13 mouse cellular contexts compared by ENCODE assay signal in the genomic region with DNA sequence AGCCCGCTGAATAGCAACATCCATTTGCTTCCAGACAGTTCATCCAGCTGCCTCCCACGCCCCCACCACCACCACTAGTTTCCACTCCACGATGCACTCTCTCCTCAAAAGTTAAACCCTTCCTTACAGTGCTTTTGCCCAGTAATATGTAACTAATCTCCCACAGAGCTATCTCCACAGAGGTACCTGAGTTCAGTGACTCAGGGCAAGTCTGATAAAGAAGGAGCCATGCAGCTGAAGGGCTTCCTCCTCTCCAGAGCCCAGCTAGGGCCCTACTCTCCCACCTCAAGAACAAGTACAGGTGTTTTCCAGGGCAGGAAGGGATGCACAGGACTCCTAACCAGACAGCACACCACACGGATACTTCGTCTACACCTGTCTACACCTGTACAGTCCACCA. TPM values are rescaled to one million over a fixed set of nuclear protein-coding genes. Genes with fewer than 3 reads are reported as not detected.
DNase-seq lines count a peak whose midpoint lies in the region; ATAC-seq and TF ChIP-seq lines count a peak whose summit lies in the region.
"Had no signal": no experiment of that assay in that cellular context is flagged by ENCODE, and none has a peak within 500 bp of the region (broad histone marks: within the 10 kb centered on the region; RNA-seq: fewer than 3 reads in every experiment).

No protein-coding gene starts in this region.

- no peaks in the 10 kb centered on the region for H3K9me3 ChIP-seq in forebrain, embryonic 12.5 days
- H3K9me3 ChIP-seq in forebrain, embryonic 15.5 days, result no peaks in the 10 kb centered on the region
- H3K9me3 ChIP-seq in kidney, embryonic 16.5 days (ENCODE audit: low read length), result no peaks in the 10 kb centered on the region
- no peaks in the 10 kb centered on the region for H3K9me3 ChIP-seq in liver, embryonic 14.5 days (ENCODE audit: control insufficient read depth, low read length)
- H3K9me3 ChIP-seq: limb, embryonic 10.5 days had no signal

- no peak for ATAC-seq in forebrain, embryonic 12.5 days (ENCODE audit: low FRiP score)
- ATAC-seq in forebrain, embryonic 15.5 days (replicated peaks), result no peak
- no peak for ATAC-seq in kidney, embryonic 16.5 days (ENCODE audit: low FRiP score, low TSS enrichment)
- no peak for ATAC-seq in liver, embryonic 14.5 days (ENCODE audit: insufficient read depth)
- ATAC-seq: Patski had no signal

- peaks cover 54% of the 10 kb centered on the region for H3K4me1 ChIP-seq in forebrain, embryonic 12.5 days
- H3K4me1 ChIP-seq in forebrain, embryonic 15.5 days, result peaks cover 26% of the 10 kb centered on the region
- H3K4me1 ChIP-seq in kidney, embryonic 16.5 days (ENCODE audit: insufficient read depth, low read length), result peaks cover 79% of the 10 kb centered on the region
- peaks cover 48% of the 10 kb centered on the region for H3K4me1 ChIP-seq in bone marrow, adult 2 months (ENCODE audit: control insufficient read depth, insufficient read depth, low read length)
- peaks cover 71 to 85% of the 10 kb centered on the region in 2 experiments for H3K4me1 ChIP-seq in liver, embryonic 14.5 days (replicated peaks; ENCODE audit: control insufficient read depth in 2 of 2, insufficient read depth in 2 of 2, low read length in 1 of 2)

- H3K27ac ChIP-seq in forebrain, embryonic 12.5 days, result 0 out of 2 replicates have a peak overlapping the region, but pooled peaks have one; percentile 5
- no peak overlapping the region for H3K27ac ChIP-seq in forebrain, embryonic 15.5 days (replicated peaks)
- H3K27ac ChIP-seq in kidney, embryonic 16.5 days (ENCODE audit: low read length), result 0 out of 2 replicates have a peak overlapping the region, but pooled peaks have one; percentile 0
- peak overlapping the region; percentile 3; the same call in 1 of the 2 replicates for H3K27ac ChIP-seq in bone marrow, adult 2 months (ENCODE audit: control insufficient read depth, insufficient read depth, low read depth, low read length, poor library complexity)
- H3K27ac ChIP-seq in liver, embryonic 14.5 days, result peak overlapping the region; percentile 38
- H3K27ac ChIP-seq: forebrain, embryonic 10.5 days; limb, embryonic 10.5 days had no signal

- no peak for TF ChIP-seq POLR2A in bone marrow, adult 2 months (IDR thresholded peaks at IDR 0.05; ENCODE audit: borderline replicate concordance, control insufficient read depth, low read depth, low read length)

- no peak overlapping the region for H3K4me2 ChIP-seq in forebrain, embryonic 12.5 days
- no peak overlapping the region for H3K4me2 ChIP-seq in forebrain, embryonic 15.5 days (replicated peaks)
- no peak overlapping the region for H3K4me2 ChIP-seq in kidney, embryonic 16.5 days (replicated peaks; ENCODE audit: low read depth, low read length)
- H3K4me2 ChIP-seq in liver, embryonic 14.5 days (ENCODE audit: low read depth), result peak overlapping the region; percentile 43
- H3K4me2 ChIP-seq: lung, embryonic 14.5 days had no signal

- DNase-seq in kidney, postnatal 14 days, result no peak
- no peak for DNase-seq in liver, embryonic 14.5 days (ENCODE audit: low read depth in 3 of 3, low spot score in 3 of 3)
- DNase-seq in embryo, embryonic 11 days, result no peak
- no peak for DNase-seq in layer of hippocampus, postnatal 36 days
- DNase-seq: kidney, postnatal 36 days; lung, embryonic 14.5 days had no signal

- no peaks in the 10 kb centered on the region for H3K27me3 ChIP-seq in forebrain, embryonic 12.5 days
- H3K27me3 ChIP-seq in forebrain, embryonic 15.5 days, result no peaks in the 10 kb centered on the region
- no peaks in the 10 kb centered on the region for H3K27me3 ChIP-seq in kidney, embryonic 16.5 days (ENCODE audit: insufficient read depth, low read length)
- no peaks in the 10 kb centered on the region for H3K27me3 ChIP-seq in liver, embryonic 14.5 days (ENCODE audit: control insufficient read depth, insufficient read depth, low read length)
- H3K27me3 ChIP-seq: Patski had no signal

- 0 out of 2 replicates have a peak, but pooled peaks cover 6% of the 10 kb centered on the region for H3K36me3 ChIP-seq in forebrain, embryonic 12.5 days (replicated peaks)
- H3K36me3 ChIP-seq in forebrain, embryonic 15.5 days, result no peaks in the 10 kb centered on the region
- no peaks in the 10 kb centered on the region for H3K36me3 ChIP-seq in kidney, embryonic 16.5 days (ENCODE audit: insufficient read depth, low read length)
- H3K36me3 ChIP-seq in liver, embryonic 14.5 days (replicated peaks; ENCODE audit: control insufficient read depth, insufficient read depth, low read depth), result peaks cover 15% of the 10 kb centered on the region

- no peak; the same call in 1 of the 2 replicates for TF ChIP-seq EP300 in liver, embryonic 14.5 days (IDR thresholded peaks at IDR 0.05; ENCODE audit: low read depth)

- TF ChIP-seq CTCF in bone marrow, adult 2 months (IDR thresholded peaks at IDR 0.05; ENCODE audit: control insufficient read depth, insufficient read depth, low read length), result no peak
- no peak for TF ChIP-seq CTCF in liver, embryonic 14.5 days (IDR thresholded peaks at IDR 0.05; ENCODE audit: low read depth)

- 51% methylated on average over 5 of the region's 5 CpGs for WGBS in forebrain, embryonic 12.5 days
- WGBS in forebrain, embryonic 15.5 days, result 52% methylated on average over 5 of the region's 5 CpGs
- 57% methylated on average over 5 of the region's 5 CpGs for WGBS in kidney, embryonic 16.5 days
- 39% methylated on average over 5 of the region's 5 CpGs for WGBS in bone marrow, adult 2 months
- WGBS in liver, embryonic 14.5 days (ENCODE audit: insufficient replicate concordance), result 41% methylated on average over 5 of the region's 5 CpGs

- no peak overlapping the region for H3K9ac ChIP-seq in forebrain, embryonic 12.5 days
- H3K9ac ChIP-seq in forebrain, embryonic 15.5 days (replicated peaks), result no peak overlapping the region
- H3K9ac ChIP-seq in kidney, embryonic 16.5 days (replicated peaks; ENCODE audit: low read length), result no peak overlapping the region
- peak overlapping the region; percentile 14 for H3K9ac ChIP-seq in liver, embryonic 14.5 days (replicated peaks)
- H3K9ac ChIP-seq: lung, embryonic 14.5 days had no signal

- H3K4me3 ChIP-seq in forebrain, embryonic 12.5 days (replicated peaks), result no peak overlapping the region
- no peak overlapping the region for H3K4me3 ChIP-seq in forebrain, embryonic 15.5 days
- H3K4me3 ChIP-seq in kidney, embryonic 16.5 days (ENCODE audit: low read length), result no peak overlapping the region
- no peak overlapping the region for H3K4me3 ChIP-seq in bone marrow, adult 2 months (replicated peaks; ENCODE audit: control insufficient read depth, low read depth, low read length)
- no peak overlapping the region; a peak in 1 of 4 replicates for H3K4me3 ChIP-seq in liver, embryonic 14.5 days (ENCODE audit: insufficient read depth in 1 of 2, low read depth in 2 of 2, low read length in 2 of 2)
- H3K4me3 ChIP-seq: forebrain, embryonic 10.5 days; limb, embryonic 10.5 days had no signal

RNA-seq across cellular contexts. Expression of a gene that starts 10.4 kb away (rescaled TPM):
- 41.3 and 41.9 TPM in 2 replicates for polyA plus RNA-seq in forebrain, embryonic 12.5 days (2016; fragmentation: Nextera tagmentation; extraction: Ambion mirVana)
- 23.3 and 24.4 TPM in 2 replicates for polyA plus RNA-seq in forebrain, embryonic 15.5 days (2015; fragmentation: Nextera tagmentation; extraction: Ambion mirVana)
- 34.8 and 38.0 TPM in 2 replicates for polyA plus RNA-seq in kidney, embryonic 16.5 days (2015; fragmentation: Nextera tagmentation; extraction: Ambion mirVana)
- 38.3 and 39.7 TPM in 2 replicates for polyA plus RNA-seq in bone marrow, adult 2 months (2011; ENCODE audit: insufficient read depth, insufficient read length, low replicate concordance, missing spikeins)
- polyA plus RNA-seq in liver, embryonic 14.5 days (2012; rRNA removed), result 16.2 and 22.5 TPM in 2 replicates
- polyA plus RNA-seq in liver, embryonic 14.5 days (2014; fragmentation: Nextera tagmentation; extraction: Ambion mirVana), result 31.0 and 36.7 TPM in 2 replicates
- 10 to 100 TPM; 57.3 to 62.1 TPM for total RNA-seq in layer of hippocampus, postnatal 36 days (2021)
